Mouse (Mus musculus): ENCODE results near the gene Cdk1. TPM values are rescaled to one million over a fixed set of nuclear protein-coding genes. Genes with fewer than 3 reads are reported as not detected.

Gene Cdk1
- polyA plus RNA-seq (2012; ENCODE audit: low replicate concordance): 4.5 and 35.9 TPM in 2 replicates

DNA sequence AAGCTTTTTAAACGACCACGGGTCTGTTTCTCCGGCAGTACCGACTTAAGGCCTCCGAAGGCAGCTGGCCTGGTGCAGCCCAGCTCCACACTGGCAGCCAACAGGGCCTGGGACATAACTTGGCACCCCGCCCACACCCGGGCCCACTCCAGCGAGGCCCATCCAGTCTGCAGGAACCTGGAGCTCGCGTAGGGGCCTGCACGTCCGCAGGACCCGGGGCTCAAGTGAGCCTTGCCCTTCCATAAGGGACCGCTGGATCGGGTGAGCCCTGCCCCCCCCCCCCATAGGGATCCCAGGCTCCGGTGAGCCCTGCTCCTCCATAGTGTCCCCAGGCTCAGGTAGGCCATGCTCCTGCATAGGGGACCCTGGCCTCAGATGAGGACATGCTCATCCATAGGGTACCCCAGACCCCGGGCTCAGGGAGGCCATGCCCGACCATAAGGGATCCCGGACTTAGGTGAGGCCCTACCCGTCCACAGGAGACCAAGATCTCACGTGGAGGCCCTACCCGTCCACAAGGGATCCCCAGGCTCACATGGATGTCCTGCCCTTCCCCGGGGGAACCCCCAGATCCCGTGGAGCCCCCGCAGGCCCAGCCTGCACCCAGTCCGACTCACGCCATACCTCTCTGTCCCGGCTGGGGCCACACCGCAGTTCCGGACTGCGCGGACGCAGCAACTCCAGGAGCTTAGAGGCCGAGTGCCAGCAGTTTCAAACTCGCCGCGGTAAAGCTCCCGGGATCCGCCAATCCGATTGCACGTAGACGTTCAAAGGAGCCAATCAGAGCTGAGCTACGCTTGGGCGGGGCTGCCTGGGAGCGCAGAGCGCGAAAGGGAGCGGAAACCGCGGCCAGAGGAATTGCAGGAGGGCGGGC is at the start of gene Cdk1:
Cdk1 (minus strand) TSS at position 727 of the 874 bp plus-strand sequence.

DNA sequence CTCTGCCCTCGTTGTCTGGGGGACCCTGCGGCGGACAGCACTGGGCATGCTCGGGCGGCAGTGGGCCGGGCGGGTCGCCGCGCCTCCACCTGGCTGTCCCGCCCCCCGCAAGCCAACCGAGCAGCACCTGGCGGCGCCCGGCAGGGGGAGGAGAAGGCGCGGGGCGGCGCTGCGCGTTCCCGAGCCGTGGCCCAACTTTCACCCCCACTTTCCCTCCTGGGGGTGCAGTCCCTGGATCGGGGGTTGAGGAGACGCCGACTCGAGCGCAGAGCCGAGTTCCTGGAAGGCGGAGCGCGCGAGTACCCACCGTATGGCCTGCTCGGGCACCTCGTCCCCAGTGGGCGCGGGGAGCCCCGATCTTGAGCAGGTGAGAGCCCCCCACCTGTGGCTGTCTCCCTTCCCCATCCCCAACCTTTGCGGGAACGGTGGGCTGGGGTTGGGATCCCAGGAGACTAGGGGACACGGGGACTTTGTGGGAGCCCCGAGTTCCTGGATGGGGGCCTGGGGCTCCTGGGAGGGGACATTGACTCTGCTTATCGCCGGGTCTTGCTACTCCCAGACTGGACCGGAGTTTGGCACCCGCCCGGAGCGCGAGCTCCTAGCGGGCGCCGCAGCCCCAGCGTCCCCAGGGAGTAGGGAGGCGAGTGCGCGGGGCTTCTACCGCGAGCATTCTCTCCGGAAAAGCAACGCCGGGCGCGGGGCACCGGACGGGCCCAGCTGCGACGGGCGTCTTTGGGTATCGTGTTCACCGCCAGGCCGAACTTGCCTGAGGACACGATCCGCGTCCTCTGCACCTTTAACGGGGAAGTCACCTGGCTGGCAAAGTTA is 46.2 kb upstream of the Cdk1 start, which contains the start of gene Ank3:
Ank3 (plus strand) TSS at position 11 of the 828 bp plus-strand sequence.

Other genes with a start within 250 kb of the Cdk1 start
- gene Rhobtb1, start 201.5 kb downstream of the Cdk1 start, polyA plus RNA-seq (2012; ENCODE audit: low replicate concordance): 2.2 and 2.5 TPM in 2 replicates
- 0.18 and 0.44 TPM in 2 replicates for gene A930033H14Rik, start 139.8 kb downstream of the Cdk1 start, polyA plus RNA-seq (2012; ENCODE audit: low replicate concordance)
- gene Ank3, start 45.8 kb upstream of the Cdk1 start, polyA plus RNA-seq (2012; ENCODE audit: low replicate concordance): 0.14 and 0.57 TPM in 2 replicates